Mouse (Mus musculus) left cerebral cortex, adult 18-20 months (tissue): Measurements from ENCODE around the gene Prl6a1. TPM values are rescaled to one million over a fixed set of nuclear protein-coding genes. Genes with fewer than 3 reads are reported as not detected.

Experiments used
- DNase-seq, 2 experiments: peaks; one replicate each; pipeline ENCODE4 v3.0.0; 2021 to 2022; ENCODE audit warnings: low spot score in 2 of 2, mixed read lengths in 1 of 2
- long read RNA-seq, 2 experiments: library from polyadenylated mRNA; stranded (forward); transcript quantifications; one replicate each; pipeline ENCODE4 v2.0.0; 2021
- total RNA-seq, 2 experiments: library from RNA; stranded (reverse); gene quantifications; 2 replicates each; pipeline ENCODE4 v1.2.3; 2021

The Prl6a1 gene
- total RNA-seq: not detected
- long read RNA-seq, experiment 1: 0 reads
- long read RNA-seq, experiment 2: 0 reads

DNA sequence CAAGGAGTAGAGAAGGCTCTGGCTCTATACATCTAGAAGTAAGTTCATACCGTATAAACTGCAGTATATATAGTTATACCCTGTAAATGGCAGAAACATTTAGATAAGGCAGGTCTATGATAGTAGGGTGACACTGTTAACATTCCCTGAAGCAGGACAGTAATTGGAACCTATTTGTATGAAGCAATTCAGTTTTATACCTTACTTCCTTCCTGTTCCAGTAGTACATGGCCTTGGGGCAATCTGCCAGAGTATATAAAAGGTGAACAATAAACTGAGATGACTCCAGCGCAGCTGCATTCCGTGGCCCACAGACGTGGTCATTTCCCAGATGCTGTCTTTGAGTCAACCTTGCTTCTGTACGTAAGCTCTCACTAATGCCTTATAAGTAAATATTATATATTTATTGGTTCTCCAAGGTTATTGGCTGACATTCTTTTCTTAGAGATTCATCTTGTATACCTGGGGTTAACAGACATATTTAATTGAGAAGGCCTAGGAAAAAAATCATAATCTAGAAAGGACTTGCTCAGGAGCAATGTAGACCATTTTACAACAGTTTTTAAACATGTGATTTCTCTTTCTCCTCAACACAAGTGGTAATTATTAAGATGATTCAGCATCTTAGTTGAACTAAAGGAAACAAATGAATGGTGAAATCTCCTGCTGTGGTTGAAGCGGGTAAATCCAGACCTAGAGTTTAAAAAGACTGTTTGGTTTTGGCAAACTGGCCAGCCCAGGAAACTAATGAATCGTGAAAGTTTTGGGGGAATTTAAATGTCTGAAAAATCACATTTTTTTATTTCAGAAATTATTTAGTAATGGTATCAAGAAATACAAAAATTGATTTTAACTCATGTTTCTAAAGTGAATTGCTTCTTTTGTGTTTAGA lies at the start of gene Prl6a1:
TSS of gene Prl6a1 (plus strand) at position 294 of the 892 bp plus-strand sequence.
- DNase-seq: no peak

DNA sequence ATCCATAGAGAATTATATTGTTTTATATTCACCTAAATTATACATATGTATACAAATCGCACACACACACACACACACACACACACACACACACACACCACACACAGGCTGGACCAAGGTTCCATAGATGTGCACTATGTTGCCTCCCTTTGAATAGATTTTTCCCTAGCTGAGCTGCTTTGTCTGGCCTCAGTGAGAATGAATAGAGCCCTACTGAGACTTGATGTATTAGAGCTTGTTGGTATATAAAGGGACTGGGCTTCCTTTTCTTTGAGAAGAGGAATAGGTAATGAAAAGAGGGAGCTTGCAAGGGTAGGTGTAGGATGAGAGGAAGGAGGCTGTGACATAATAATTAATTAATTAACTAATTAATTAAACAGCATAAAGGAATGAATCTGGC lies 22.6 kb downstream of the Prl6a1 start:
- DNase-seq: no peak

DNA sequence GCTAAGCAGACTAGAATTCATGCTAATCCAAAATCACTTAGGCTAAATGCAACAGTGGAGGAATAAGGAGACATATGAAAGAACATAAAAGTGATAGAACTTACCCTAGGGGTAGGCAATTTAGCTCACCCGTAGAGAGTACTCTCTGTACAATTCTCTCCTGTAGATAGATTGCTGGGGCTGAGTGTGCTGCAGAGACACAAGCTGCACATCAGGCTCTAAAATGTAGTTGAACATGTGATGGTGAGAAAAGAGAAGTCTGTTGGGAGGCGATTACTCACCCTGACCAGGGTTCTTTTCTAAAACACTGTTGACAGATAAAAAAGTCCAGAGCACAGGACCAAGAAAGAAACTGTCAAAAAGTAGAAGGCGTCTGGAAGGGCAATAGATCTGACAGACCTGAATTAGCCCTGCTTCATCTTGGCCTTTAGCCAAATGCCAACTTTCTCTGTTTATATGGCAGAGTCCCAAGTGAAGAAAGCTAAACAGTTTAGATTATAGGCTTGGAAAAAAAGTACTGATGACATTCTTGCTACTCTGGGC lies 30.4 kb downstream of the Prl6a1 start:
- no peak for DNase-seq

DNA sequence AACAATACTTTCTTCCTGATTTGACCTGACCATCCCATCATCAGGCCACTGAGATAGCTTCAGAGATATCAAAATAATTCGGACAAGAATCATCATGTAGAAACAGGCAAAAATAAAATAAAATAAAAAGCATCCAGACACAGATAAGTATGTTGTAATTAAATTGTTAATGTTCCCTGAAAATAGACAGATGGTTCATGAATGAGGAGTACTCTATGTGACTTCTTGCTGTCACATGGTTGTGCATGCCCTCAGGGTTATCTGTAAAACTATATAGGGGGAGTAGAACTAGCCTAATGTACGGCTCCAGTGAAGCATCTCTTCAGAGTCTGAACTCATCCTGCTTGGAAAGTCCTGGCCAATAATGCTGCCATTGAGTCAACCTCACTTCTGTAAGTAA lies 32.9 kb downstream of the Prl6a1 start, which contains the start of gene Prl8a2:
TSS of gene Prl8a2 (plus strand) at position 301 of the 400 bp plus-strand sequence.
- DNase-seq: no peak

Other genes starting within 250 kb of the Prl6a1 start
- not detected for gene Prl3d1, start 218.4 kb upstream of the Prl6a1 start, total RNA-seq
- gene Prl3d2, start 190.9 kb upstream of the Prl6a1 start, total RNA-seq: not detected
- gene Prl3d3, start 155.8 kb upstream of the Prl6a1 start, total RNA-seq: not detected
- gene Prl3c1, start 116.0 kb upstream of the Prl6a1 start, total RNA-seq: not detected
- gene Prl3b1, start 70.8 kb upstream of the Prl6a1 start, total RNA-seq: not detected
- gene Prl3a1, start 53.2 kb upstream of the Prl6a1 start, total RNA-seq: not detected
- not detected for gene Prl8a2, start 33.0 kb downstream of the Prl6a1 start, total RNA-seq
- not detected for gene Prl2b1, start 78.2 kb downstream of the Prl6a1 start, total RNA-seq
- gene Prl8a6, start 126.1 kb downstream of the Prl6a1 start, total RNA-seq: not detected
- gene Prl8a8, start 200.6 kb downstream of the Prl6a1 start, total RNA-seq: not detected